Comparison of ENCODE assay signal across 10 mouse cellular contexts in the genomic region with DNA sequence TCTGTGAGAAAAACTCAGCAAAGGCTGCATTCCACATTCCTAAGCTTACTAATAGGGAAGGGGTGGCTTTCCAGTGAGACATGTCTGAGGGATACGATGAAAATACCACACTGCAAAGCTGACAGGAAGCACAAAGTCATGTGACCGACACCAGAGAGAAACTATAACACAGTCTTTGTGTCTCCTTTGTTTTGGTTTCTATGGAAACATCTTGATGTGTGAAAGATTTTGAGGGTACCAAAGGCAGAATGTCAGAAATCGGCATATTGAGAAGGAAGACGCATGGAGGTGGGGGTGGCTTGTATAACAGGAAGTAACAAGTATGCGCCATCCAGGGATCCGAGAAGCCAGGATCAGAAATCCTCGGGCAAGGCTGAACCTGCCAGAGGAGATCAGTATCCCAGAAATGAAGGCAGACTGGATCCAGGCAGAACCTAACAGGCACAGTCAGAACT. TPM values are rescaled to one million over a fixed set of nuclear protein-coding genes. Genes with fewer than 3 reads are reported as not detected.
A peak's percentile ranks its signal among the peaks of the same experiment; 100 is the strongest.
DNase-seq lines count a peak whose midpoint lies in the region; ATAC-seq lines count a peak whose summit lies in the region.
"Had no signal": no experiment of that assay in that cellular context is flagged by ENCODE, and none has a peak within 500 bp of the region (broad histone marks: within the 10 kb centered on the region; RNA-seq: fewer than 3 reads in every experiment).

No protein-coding gene starts in this region.

- peak; percentile 32 to 57 for DNase-seq in right cerebral cortex, postnatal 10 days (ENCODE audit: low spot score in 2 of 2)
- DNase-seq in right cerebral cortex, postnatal 14 days: no peak
- DNase-seq in brain, embryonic 18.5 days (ENCODE audit: low read depth, low spot score): peak; percentile 69
- no peak for DNase-seq in kidney, postnatal 4 days
- DNase-seq in gastrocnemius, postnatal 10 days: no peak
- DNase-seq: adrenal gland, postnatal 10 days; kidney, adult 2 months; lung, adult 18-20 months had no signal

- H3K4me3 ChIP-seq in hindbrain, embryonic 13.5 days: no peak overlapping the region; the same call in 1 of the 2 replicates
- H3K4me3 ChIP-seq in neural tube, embryonic 15.5 days (replicated peaks): no peak overlapping the region

- H3K4me1 ChIP-seq in hindbrain, embryonic 13.5 days (replicated peaks): peaks cover 10% of the 10 kb centered on the region; the same call in 1 of the 2 replicates
- H3K4me1 ChIP-seq in neural tube, embryonic 15.5 days: no peaks in the 10 kb centered on the region

- 36% methylated on average over 7 of the region's 7 CpGs for WGBS in hindbrain, embryonic 13.5 days
- 64% methylated on average over 7 of the region's 7 CpGs for WGBS in neural tube, embryonic 15.5 days

- H3K27me3 ChIP-seq in hindbrain, embryonic 13.5 days: no peaks in the 10 kb centered on the region
- no peaks in the 10 kb centered on the region for H3K27me3 ChIP-seq in neural tube, embryonic 15.5 days (replicated peaks)

- 0 out of 2 replicates have a peak overlapping the region, but pooled peaks have one; percentile 40 for H3K27ac ChIP-seq in hindbrain, embryonic 13.5 days
- no peak overlapping the region for H3K27ac ChIP-seq in neural tube, embryonic 15.5 days (replicated peaks)

- no peaks in the 10 kb centered on the region for H3K36me3 ChIP-seq in hindbrain, embryonic 13.5 days
- no peaks in the 10 kb centered on the region for H3K36me3 ChIP-seq in neural tube, embryonic 15.5 days

- no peak overlapping the region for H3K9ac ChIP-seq in hindbrain, embryonic 13.5 days
- H3K9ac ChIP-seq in neural tube, embryonic 15.5 days (replicated peaks): no peak overlapping the region

- H3K9me3 ChIP-seq in hindbrain, embryonic 13.5 days: peaks cover 4% of the 10 kb centered on the region; the same call in 1 of the 2 replicates
- H3K9me3 ChIP-seq in neural tube, embryonic 15.5 days (replicated peaks): no peaks in the 10 kb centered on the region

- H3K4me2 ChIP-seq in hindbrain, embryonic 13.5 days: peak overlapping the region; percentile 36
- H3K4me2 ChIP-seq in neural tube, embryonic 15.5 days: peak overlapping the region; percentile 30

- ATAC-seq in hindbrain, embryonic 13.5 days (ENCODE audit: low FRiP score): peak; percentile 78; the same call in 1 of the 2 replicates
- no peak; the same call in 1 of the 2 replicates for ATAC-seq in neural tube, embryonic 15.5 days (ENCODE audit: low FRiP score)

RNA-seq across cellular contexts. Expression of a gene that starts 30.3 kb away (rescaled TPM):
- polyA plus RNA-seq in hindbrain, embryonic 13.5 days (2015; fragmentation: Nextera tagmentation; extraction: Ambion mirVana): 1.0 and 1.2 TPM in 2 replicates
- polyA plus RNA-seq in neural tube, embryonic 15.5 days (2015; fragmentation: Nextera tagmentation; extraction: Ambion mirVana): 3.2 and 5.1 TPM in 2 replicates
- total RNA-seq in gastrocnemius, postnatal 10 days (2021): under 1 TPM; 0.54 to 0.86 TPM

Comparison
In these comparisons a context has a peak if more than half of its experiments do, and no peak if none do; other contexts are left out.
1. DNase-seq: peak in right cerebral cortex, postnatal 10 days (2 of 2) and brain, embryonic 18.5 days (single experiment); none in right cerebral cortex, postnatal 14 days (single experiment), kidney, postnatal 4 days (0 of 2) and gastrocnemius, postnatal 10 days (single experiment).